ENCODE assay signal across 8 mouse cellular contexts in the genomic region with DNA sequence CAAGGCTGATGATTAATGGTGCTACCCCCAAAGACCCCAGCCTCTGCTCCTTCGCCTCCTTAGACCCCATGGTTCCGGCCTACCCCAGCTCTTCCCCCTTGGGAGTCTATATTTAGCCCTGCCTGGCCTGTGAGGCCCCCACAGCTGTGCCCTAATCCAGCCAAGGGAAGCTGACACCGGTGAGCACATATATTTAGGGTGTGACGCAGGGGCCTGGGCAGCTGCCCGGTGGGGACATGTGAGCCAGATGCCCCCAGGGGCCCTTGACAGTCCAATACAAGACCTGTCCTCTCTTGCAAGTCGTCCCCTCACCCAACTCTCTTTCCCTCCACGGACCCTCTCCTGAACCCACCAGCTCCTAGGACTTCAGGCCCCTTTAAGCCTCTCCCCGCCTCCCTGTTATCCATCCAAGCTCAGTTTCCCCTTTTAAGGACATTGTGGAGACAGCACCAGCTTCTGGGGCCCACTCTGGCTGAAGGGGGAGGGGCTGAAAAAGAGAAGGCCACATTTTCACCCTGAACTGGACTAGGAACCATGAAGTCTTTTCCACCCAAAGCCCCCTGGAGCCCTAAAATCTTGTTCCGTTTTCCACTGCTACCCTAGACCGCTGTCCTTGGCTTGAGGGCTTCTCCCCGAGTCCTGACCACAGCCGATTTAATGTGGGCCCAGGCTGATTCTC. TPM values are rescaled to one million over a fixed set of nuclear protein-coding genes. Genes with fewer than 3 reads are reported as not detected.
DNase-seq lines count a peak whose midpoint lies in the region; ATAC-seq and TF ChIP-seq lines count a peak whose summit lies in the region.

No protein-coding gene starts in this region.

- TF ChIP-seq CTCF in gastrocnemius, adult 2 months (IDR thresholded peaks at IDR 0.05) = no peak

- H3K4me1 ChIP-seq in hindbrain, embryonic 15.5 days (replicated peaks) = peaks cover 51% of the 10 kb centered on the region
- H3K4me1 ChIP-seq in liver, embryonic 16.5 days (ENCODE audit: control insufficient read depth, low read depth, low read length) = peaks cover 61% of the 10 kb centered on the region

- H3K4me2 ChIP-seq in hindbrain, embryonic 15.5 days = peak overlapping the region; percentile 97
- H3K4me2 ChIP-seq in liver, embryonic 16.5 days (ENCODE audit: low read depth, low read length) = peak overlapping the region; percentile 93

- peaks cover 21% of the 10 kb centered on the region for H3K36me3 ChIP-seq in hindbrain, embryonic 15.5 days
- peaks cover 24% of the 10 kb centered on the region for H3K36me3 ChIP-seq in liver, embryonic 16.5 days (ENCODE audit: control insufficient read depth, insufficient read depth)
- peaks cover 8% of the 10 kb centered on the region for H3K36me3 ChIP-seq in splenic B cell, adult 2 months (ENCODE audit: control insufficient read depth, insufficient read depth, low read length, poor library complexity, severe bottlenecking)

- no peaks in the 10 kb centered on the region for H3K9me3 ChIP-seq in hindbrain, embryonic 15.5 days
- no peaks in the 10 kb centered on the region for H3K9me3 ChIP-seq in liver, embryonic 16.5 days (replicated peaks; ENCODE audit: control insufficient read depth, low read length)

- no peaks in the 10 kb centered on the region for H3K27me3 ChIP-seq in hindbrain, embryonic 15.5 days
- no peaks in the 10 kb centered on the region for H3K27me3 ChIP-seq in liver, embryonic 16.5 days (ENCODE audit: control insufficient read depth, insufficient read depth, low read depth, low read length)
- H3K27me3 ChIP-seq in splenic B cell, adult 2 months (ENCODE audit: control insufficient read depth, insufficient read depth, low read length, poor library complexity, severe bottlenecking) = no peaks in the 10 kb centered on the region

- WGBS in hindbrain, embryonic 15.5 days = 72% methylated on average over 12 of the region's 12 CpGs
- 16% methylated on average over 12 of the region's 12 CpGs for WGBS in liver, embryonic 16.5 days (ENCODE audit: insufficient replicate concordance)

- H3K4me3 ChIP-seq in gastrocnemius, adult 2 months = peak overlapping the region; percentile 80
- peak overlapping the region; percentile 29 for H3K4me3 ChIP-seq in hindbrain, embryonic 15.5 days
- peak overlapping the region; percentile 92 for H3K4me3 ChIP-seq in liver, embryonic 16.5 days (ENCODE audit: low read depth, low read length)

- H3K27ac ChIP-seq in gastrocnemius, adult 2 months = peak overlapping the region; percentile 95
- H3K27ac ChIP-seq in hindbrain, embryonic 15.5 days (replicated peaks) = 0 out of 2 replicates have a peak overlapping the region, but pooled peaks have one; percentile 3
- H3K27ac ChIP-seq in liver, embryonic 16.5 days (ENCODE audit: low read length) = peak overlapping the region; percentile 98

- intact Hi-C loops in gastrocnemius, adult 2 months (cut with DNase I) = no loop called here

- H3K9ac ChIP-seq in hindbrain, embryonic 15.5 days = no peak overlapping the region; the same call in 1 of the 2 replicates
- H3K9ac ChIP-seq in liver, embryonic 16.5 days (ENCODE audit: low read depth, low read length) = peak overlapping the region; percentile 98

- DNase-seq in lung, adult 18-20 months = peak; percentile 47 to 52
- no peak for DNase-seq in lung, postnatal 10 days
- DNase-seq in gastrocnemius, adult 2 months = peak; percentile 95
- DNase-seq in splenic B cell, adult 2 months (ENCODE audit: low read depth, low spot score) = peak; percentile 27
- DNase-seq in left cerebral cortex, adult 9 months (ENCODE audit: low spot score in 2 of 2) = no peak
- DNase-seq in thymus, postnatal 10 days (ENCODE audit: low spot score in 2 of 2) = no peak

- no peak for ATAC-seq in hindbrain, embryonic 15.5 days (ENCODE audit: low FRiP score, low read depth)
- no peak for ATAC-seq in liver, embryonic 16.5 days (ENCODE audit: low read depth)

RNA-seq across cellular contexts. Expression of a gene that starts 0.9 kb away (rescaled TPM):
- total RNA-seq in gastrocnemius, adult 2 months (2021) = 100 to 1,000 TPM; 218 to 220 TPM
- 15.5 and 19.7 TPM in 2 replicates for polyA plus RNA-seq in hindbrain, embryonic 15.5 days (2015; fragmentation: Nextera tagmentation; extraction: Ambion mirVana)
- 104 and 105 TPM in 2 replicates for polyA plus RNA-seq in liver, embryonic 16.5 days (2015; fragmentation: Nextera tagmentation; extraction: Ambion mirVana)

RNA-seq across cellular contexts. Expression of a gene that starts 4.3 kb away (rescaled TPM):
- 10 to 100 TPM; 22.2 to 22.6 TPM for total RNA-seq in gastrocnemius, adult 2 months (2021)
- polyA plus RNA-seq in hindbrain, embryonic 15.5 days (2015; fragmentation: Nextera tagmentation; extraction: Ambion mirVana) = 139 and 149 TPM in 2 replicates
- 29.7 and 32.5 TPM in 2 replicates for polyA plus RNA-seq in liver, embryonic 16.5 days (2015; fragmentation: Nextera tagmentation; extraction: Ambion mirVana)

RNA-seq across cellular contexts. Expression of a gene that starts 15.5 kb away (rescaled TPM):
- 10 to 100 TPM; 32.4 to 44.6 TPM for total RNA-seq in gastrocnemius, adult 2 months (2021)
- 15.2 and 17.2 TPM in 2 replicates for polyA plus RNA-seq in hindbrain, embryonic 15.5 days (2015; fragmentation: Nextera tagmentation; extraction: Ambion mirVana)
- polyA plus RNA-seq in liver, embryonic 16.5 days (2015; fragmentation: Nextera tagmentation; extraction: Ambion mirVana) = 0.74 and 4.6 TPM in 2 replicates

RNA-seq across cellular contexts. Expression of a gene that starts 21.0 kb away (rescaled TPM):
- not detected for total RNA-seq in gastrocnemius, adult 2 months (2021)
- 0.14 and 0.30 TPM in 2 replicates for polyA plus RNA-seq in hindbrain, embryonic 15.5 days (2015; fragmentation: Nextera tagmentation; extraction: Ambion mirVana)
- 0.14 TPM in 2 replicates for polyA plus RNA-seq in liver, embryonic 16.5 days (2015; fragmentation: Nextera tagmentation; extraction: Ambion mirVana)

RNA-seq across cellular contexts. Expression of a gene that starts 36.5 kb away (rescaled TPM):
- 10 to 100 TPM; 12.6 to 14.0 TPM for total RNA-seq in gastrocnemius, adult 2 months (2021)
- 23.9 and 26.7 TPM in 2 replicates for polyA plus RNA-seq in hindbrain, embryonic 15.5 days (2015; fragmentation: Nextera tagmentation; extraction: Ambion mirVana)
- polyA plus RNA-seq in liver, embryonic 16.5 days (2015; fragmentation: Nextera tagmentation; extraction: Ambion mirVana) = 8.2 and 9.7 TPM in 2 replicates

Comparison
In these comparisons a context has a peak if more than half of its experiments do, and no peak if none do; other contexts are left out.
1. DNase-seq: peak in lung, adult 18-20 months (2 of 2), gastrocnemius, adult 2 months (single experiment) and splenic B cell, adult 2 months (single experiment); none in lung, postnatal 10 days (single experiment), left cerebral cortex, adult 9 months (0 of 2) and thymus, postnatal 10 days (0 of 2).
2. H3K27ac ChIP-seq: peak in every context shown above with its lines; median percentile 98 in liver, embryonic 16.5 days; 95 in gastrocnemius, adult 2 months; 3 in hindbrain, embryonic 15.5 days.
3. H3K4me3 ChIP-seq: peak in every context shown above with its lines; median percentile 92 in liver, embryonic 16.5 days; 80 in gastrocnemius, adult 2 months; 29 in hindbrain, embryonic 15.5 days.